In the genomic region with DNA sequence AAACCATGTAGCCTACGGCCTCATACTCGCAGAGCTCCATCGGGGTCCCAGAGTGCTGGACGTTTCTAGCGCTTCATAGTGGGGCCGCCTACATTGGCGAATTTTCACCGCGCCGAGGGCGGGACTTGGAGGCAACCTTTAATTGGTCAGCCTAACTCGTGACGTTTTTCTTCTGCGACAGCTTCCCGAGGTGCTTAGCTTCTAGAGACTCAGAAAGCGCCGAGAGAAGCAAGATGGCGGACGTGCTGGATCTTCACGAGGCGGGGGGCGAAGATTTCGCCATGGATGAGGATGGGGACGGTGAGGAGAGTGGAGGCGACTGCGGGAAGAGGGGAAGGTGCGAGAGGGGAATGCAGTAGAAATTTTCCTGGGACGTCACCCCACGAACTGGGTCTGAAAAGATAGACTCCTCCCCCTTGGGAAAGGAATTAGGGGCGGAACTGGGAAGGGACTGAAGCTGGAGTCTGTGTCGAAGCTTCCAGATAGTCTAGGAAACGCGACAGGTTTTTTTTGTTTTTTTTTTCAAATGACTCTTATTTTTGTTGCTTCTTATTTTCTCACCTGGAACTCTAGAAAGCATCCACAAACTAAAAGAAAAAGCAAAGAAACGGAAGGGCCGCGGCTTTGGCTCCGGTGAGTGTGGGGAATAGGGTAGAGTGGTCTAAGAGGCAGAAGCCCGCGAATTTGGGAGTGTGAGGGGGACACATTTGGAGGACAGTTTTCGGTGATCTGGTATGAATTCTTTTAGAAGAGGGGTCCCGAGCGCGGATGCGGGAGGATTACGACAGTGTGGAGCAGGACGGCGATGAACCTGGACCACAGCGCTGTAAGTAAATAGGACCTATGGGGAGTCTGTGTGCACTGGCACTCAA, we compare ENCODE assay signal across 8 mouse cellular contexts. TPM values are rescaled to one million over a fixed set of nuclear protein-coding genes. Genes with fewer than 3 reads are reported as not detected.
DNase-seq lines count a peak whose midpoint lies in the region; ATAC-seq and TF ChIP-seq lines count a peak whose summit lies in the region.

A gene (plus strand): TSS at position 205 of the 872 bp plus-strand sequence.

- TF ChIP-seq POLR2A in kidney, adult 2 months (IDR thresholded peaks at IDR 0.05; ENCODE audit: low read depth, low read length): peak; percentile 81
- TF ChIP-seq POLR2A in spleen, adult 2 months (IDR thresholded peaks at IDR 0.05; ENCODE audit: low read depth, low read length): peak; percentile 51

- ATAC-seq in embryonic facial prominence, embryonic 13.5 days (ENCODE audit: insufficient number of reproducible peaks, insufficient read depth, low FRiP score, low TSS enrichment, low read depth): peak; percentile 89
- ATAC-seq in limb, embryonic 12.5 days (ENCODE audit: insufficient number of reproducible peaks, insufficient read depth, low FRiP score, low TSS enrichment, low read depth): peak; percentile 92
- peak; percentile 96 for ATAC-seq in midbrain, embryonic 15.5 days (replicated peaks)

- peak within 1 kb of the TSS; percentile 82 for H3K27ac ChIP-seq in embryonic facial prominence, embryonic 13.5 days
- H3K27ac ChIP-seq in kidney, adult 2 months (ENCODE audit: insufficient read depth, low read depth, low read length): peak within 1 kb of the TSS; percentile 97
- peak within 1 kb of the TSS; percentile 79 for H3K27ac ChIP-seq in limb, embryonic 12.5 days
- peak within 1 kb of the TSS; percentile 79 for H3K27ac ChIP-seq in midbrain, embryonic 15.5 days
- peak within 1 kb of the TSS; percentile 81 for H3K27ac ChIP-seq in spleen, adult 2 months (ENCODE audit: insufficient read depth, low read length)

- peak within 1 kb of the TSS; percentile 85 for H3K9ac ChIP-seq in embryonic facial prominence, embryonic 13.5 days
- peak within 1 kb of the TSS; percentile 81 for H3K9ac ChIP-seq in limb, embryonic 12.5 days (replicated peaks)
- peak within 1 kb of the TSS; percentile 64 for H3K9ac ChIP-seq in midbrain, embryonic 15.5 days

- H3K36me3 ChIP-seq in embryonic facial prominence, embryonic 13.5 days: peaks cover 39% of the 10 kb centered on the region
- H3K36me3 ChIP-seq in kidney, adult 2 months (ENCODE audit: control insufficient read depth, insufficient read depth, low read length): no peaks in the 10 kb centered on the region
- H3K36me3 ChIP-seq in limb, embryonic 12.5 days: peaks cover 54% of the 10 kb centered on the region
- peaks cover 7% of the 10 kb centered on the region; the same call in 1 of the 2 replicates for H3K36me3 ChIP-seq in midbrain, embryonic 15.5 days (replicated peaks)
- H3K36me3 ChIP-seq in spleen, adult 2 months (ENCODE audit: control insufficient read depth, insufficient read depth, low read length): peaks cover 3% of the 10 kb centered on the region; the same call in 1 of the 2 replicates

- DNase-seq in 3134 (ENCODE audit: extremely low read depth, insufficient read length, low spot score): peak; percentile 91
- DNase-seq in adrenal gland, postnatal 36 days: peak; percentile 95 to 96
- DNase-seq in heart, adult 18-20 months: peak; percentile 97 to 99
- DNase-seq in kidney, adult 2 months: peak; percentile 98
- peak; percentile 93 to 96 for DNase-seq in spleen, adult 2 months (ENCODE audit: low read depth in 1 of 2, low spot score in 2 of 2)

- no peak for TF ChIP-seq CTCF in kidney, adult 2 months (conservative IDR thresholded peaks at IDR 0.05; ENCODE audit: insufficient read depth, insufficient read length, low read depth, low read length)
- no peak for TF ChIP-seq CTCF in spleen, adult 2 months (IDR thresholded peaks at IDR 0.05; ENCODE audit: extremely low read depth, insufficient read depth, insufficient read length, insufficient replicate concordance)

- no peaks in the 10 kb centered on the region for H3K9me3 ChIP-seq in embryonic facial prominence, embryonic 13.5 days
- no peaks in the 10 kb centered on the region for H3K9me3 ChIP-seq in limb, embryonic 12.5 days
- no peaks in the 10 kb centered on the region for H3K9me3 ChIP-seq in midbrain, embryonic 15.5 days

- WGBS in embryonic facial prominence, embryonic 13.5 days: under 1% methylated on average over 48 of the region's 48 CpGs
- WGBS in kidney, adult 2 months: 1% methylated on average over 48 of the region's 48 CpGs
- under 1% methylated on average over 48 of the region's 48 CpGs for WGBS in limb, embryonic 12.5 days
- WGBS in midbrain, embryonic 15.5 days: under 1% methylated on average over 48 of the region's 48 CpGs
- 1% methylated on average over 48 of the region's 48 CpGs for WGBS in spleen, adult 2 months

- H3K4me3 ChIP-seq in embryonic facial prominence, embryonic 13.5 days: peak within 1 kb of the TSS; percentile 70
- H3K4me3 ChIP-seq in kidney, adult 2 months (ENCODE audit: insufficient read depth, low read depth, low read length): peak within 1 kb of the TSS; percentile 97
- H3K4me3 ChIP-seq in limb, embryonic 12.5 days (replicated peaks): peak within 1 kb of the TSS; percentile 72
- peak within 1 kb of the TSS; percentile 73 for H3K4me3 ChIP-seq in midbrain, embryonic 15.5 days
- peak within 1 kb of the TSS; percentile 100 for H3K4me3 ChIP-seq in spleen, adult 2 months (ENCODE audit: extremely low read depth, insufficient read depth, insufficient read length)

- H3K27me3 ChIP-seq in embryonic facial prominence, embryonic 13.5 days: no peaks in the 10 kb centered on the region
- no peaks in the 10 kb centered on the region for H3K27me3 ChIP-seq in kidney, adult 2 months (replicated peaks; ENCODE audit: control insufficient read depth, insufficient read depth, low read length)
- no peaks in the 10 kb centered on the region for H3K27me3 ChIP-seq in limb, embryonic 12.5 days
- no peaks in the 10 kb centered on the region for H3K27me3 ChIP-seq in midbrain, embryonic 15.5 days (replicated peaks)
- H3K27me3 ChIP-seq in spleen, adult 2 months (ENCODE audit: control insufficient read depth, insufficient read depth, low read length): no peaks in the 10 kb centered on the region

- H3K4me2 ChIP-seq in embryonic facial prominence, embryonic 13.5 days: peak within 1 kb of the TSS; percentile 78
- peak within 1 kb of the TSS; percentile 73 for H3K4me2 ChIP-seq in limb, embryonic 12.5 days
- H3K4me2 ChIP-seq in midbrain, embryonic 15.5 days: peak within 1 kb of the TSS; percentile 70

- peaks cover 17% of the 10 kb centered on the region for H3K4me1 ChIP-seq in embryonic facial prominence, embryonic 13.5 days
- peaks cover 3% of the 10 kb centered on the region; the same call in 1 of the 2 replicates for H3K4me1 ChIP-seq in kidney, adult 2 months (ENCODE audit: control insufficient read depth, insufficient read depth, low read length)
- H3K4me1 ChIP-seq in limb, embryonic 12.5 days (replicated peaks): peaks cover 22% of the 10 kb centered on the region
- peaks cover 20% of the 10 kb centered on the region for H3K4me1 ChIP-seq in midbrain, embryonic 15.5 days
- H3K4me1 ChIP-seq in spleen, adult 2 months (ENCODE audit: control insufficient read depth, insufficient read depth, insufficient read length): peaks cover 2% of the 10 kb centered on the region; the same call in 1 of the 2 replicates

RNA-seq across cellular contexts. Expression of the gene that starts here (rescaled TPM):
- total RNA-seq in adrenal gland, postnatal 36 days (2021): 10 to 100 TPM; 68.3 to 73.5 TPM
- 148 and 157 TPM in 2 replicates for polyA plus RNA-seq in embryonic facial prominence, embryonic 13.5 days (2015; fragmentation: Nextera tagmentation; extraction: Ambion mirVana)
- 10 to 100 TPM; 36.5 to 37.2 TPM for total RNA-seq in heart, adult 18-20 months (2021)
- polyA plus RNA-seq in kidney, adult 2 months (2012; rRNA removed): 7.8 and 16.1 TPM in 2 replicates
- polyA plus RNA-seq in limb, embryonic 12.5 days (2016; fragmentation: Nextera tagmentation; extraction: Ambion mirVana): 176 and 192 TPM in 2 replicates
- polyA plus RNA-seq in midbrain, embryonic 15.5 days (2015; fragmentation: Nextera tagmentation; extraction: Ambion mirVana): 121 and 127 TPM in 2 replicates
- 2.6 and 3.1 TPM in 2 replicates for polyA plus RNA-seq in spleen, adult 2 months (2012; rRNA removed)

Comparison
In these comparisons a context has a peak if more than half of its experiments do, and no peak if none do; other contexts are left out.
1. Peak in every context shown above with its lines: DNase-seq, ATAC-seq, H3K4me3 ChIP-seq and H3K27ac ChIP-seq.